Mouse (Mus musculus) activated CD4-positive, CD25-positive, alpha-beta regulatory T cell, adult 4 months (primary cell): Measurements from ENCODE around the gene Ak6. TPM values are rescaled to one million over a fixed set of nuclear protein-coding genes. Genes with fewer than 3 reads are reported as not detected.

ENCODE experiments used
- ATAC-seq: one replicate; pipeline ENCODE4 v1.8.0; 2017
- polyA plus RNA-seq, 2 experiments: library from polyadenylated mRNA; unstranded; fragments of 100-300 nt; shearing (Covaris generic); gene quantifications; one replicate each; pipeline ENCODE4 v1.2.1; 2017

Ak6 gene
- polyA plus RNA-seq, 2 experiments from 2014 or later: 135 to 140 TPM

DNA sequence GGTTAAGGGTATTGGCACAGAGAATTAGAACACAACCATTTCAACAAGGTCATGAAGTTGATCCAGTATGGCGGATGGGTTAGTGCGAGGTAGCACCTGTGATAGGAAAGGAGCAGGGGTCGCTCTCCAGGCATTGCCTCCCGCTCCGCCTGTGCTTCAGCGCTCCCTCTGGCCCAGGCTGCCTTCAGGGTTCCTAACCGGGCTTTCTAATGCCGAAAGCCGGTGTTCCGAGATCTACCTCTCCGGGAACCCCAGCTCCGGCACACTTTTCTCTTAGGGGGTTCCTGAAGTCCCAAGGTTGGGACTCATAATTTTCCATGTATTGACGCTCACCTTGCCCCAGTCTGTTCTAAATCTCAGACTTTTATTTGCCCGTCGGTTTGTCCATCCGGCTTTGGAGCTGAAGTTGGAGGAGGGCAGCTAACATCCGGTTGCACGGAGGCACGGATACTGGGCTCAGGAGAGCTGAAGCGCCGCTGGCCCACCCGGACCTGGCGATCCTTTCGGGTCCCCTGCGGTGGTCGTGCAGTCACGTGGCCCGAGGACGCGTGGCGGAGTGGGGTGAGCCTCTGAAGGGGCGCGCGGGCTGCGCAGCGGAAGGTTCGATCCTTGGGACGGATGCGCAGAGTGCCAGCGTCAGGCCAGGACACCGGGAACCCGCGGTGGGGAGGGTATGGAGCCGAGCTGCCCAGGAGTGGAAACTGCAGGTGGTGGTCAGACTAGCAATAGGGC is 18.7 kb downstream of the Ak6 start, which contains the start of gene Ccdc125:
Gene Ccdc125, plus strand, starts transcription at position 427 of the 732 bp plus-strand sequence.
- ATAC-seq: peak; percentile 73

DNA sequence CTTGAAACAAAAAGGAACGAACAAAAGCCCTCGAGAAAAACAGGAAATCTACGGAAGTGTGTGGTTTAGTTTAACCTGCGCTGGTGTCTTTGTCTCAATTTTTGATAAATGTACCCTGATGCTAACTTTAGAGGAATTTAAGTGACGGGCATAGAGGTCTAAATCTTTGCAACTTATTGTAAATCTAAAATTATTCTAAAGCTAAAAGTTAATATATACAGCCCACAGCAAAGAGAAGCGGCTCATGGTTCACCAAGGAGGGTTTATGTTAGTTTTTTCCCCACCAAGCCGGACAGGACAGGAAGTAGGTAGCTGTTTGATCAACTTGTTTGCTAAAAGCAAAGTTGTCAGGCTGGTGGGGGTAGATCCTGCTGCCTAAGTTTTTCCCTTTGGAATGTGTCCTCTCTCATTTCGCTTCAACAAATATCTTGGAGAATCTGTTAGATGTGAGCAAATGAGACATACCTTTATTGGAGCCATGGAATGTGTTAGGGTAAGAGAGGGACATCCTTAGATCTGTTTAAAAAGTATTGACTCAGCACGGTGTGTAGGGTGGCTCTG is 19.5 kb downstream of the Ak6 start:
- peak; percentile 40 for ATAC-seq

DNA sequence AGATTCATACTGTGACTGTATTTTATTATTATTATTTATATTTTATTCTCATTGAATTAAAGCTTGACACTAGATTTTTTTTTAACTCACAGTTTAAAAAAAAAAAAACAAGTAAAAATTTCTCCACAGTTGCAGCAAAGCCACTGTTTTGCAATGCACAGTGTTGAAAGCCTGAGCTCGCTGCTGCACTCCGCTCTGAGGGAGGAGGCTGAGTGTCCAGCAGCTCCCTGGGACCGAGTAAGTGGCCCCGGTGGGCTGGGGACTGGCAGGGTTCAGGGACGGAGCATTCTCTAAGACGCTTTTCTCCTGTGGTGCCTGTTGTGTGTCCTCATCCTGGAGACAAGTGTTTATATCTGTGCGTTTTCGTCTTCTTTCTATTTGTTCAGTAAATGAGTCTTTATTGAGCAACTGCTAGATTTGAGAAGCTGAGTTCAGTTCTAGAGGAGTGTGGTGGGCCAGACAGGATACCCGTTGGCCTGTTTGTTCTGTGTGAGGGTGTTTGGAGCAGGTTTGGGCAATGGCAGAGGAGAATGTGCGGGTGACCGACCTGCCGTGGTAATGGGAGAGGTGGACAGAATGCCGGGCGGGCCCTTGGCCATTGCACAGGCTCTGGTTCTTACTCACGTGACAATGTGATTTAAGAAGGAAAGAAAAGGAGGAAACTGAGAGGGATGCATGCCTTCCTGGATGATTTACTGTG is 25.3 kb downstream of the Ak6 start:
- no peak for ATAC-seq

DNA sequence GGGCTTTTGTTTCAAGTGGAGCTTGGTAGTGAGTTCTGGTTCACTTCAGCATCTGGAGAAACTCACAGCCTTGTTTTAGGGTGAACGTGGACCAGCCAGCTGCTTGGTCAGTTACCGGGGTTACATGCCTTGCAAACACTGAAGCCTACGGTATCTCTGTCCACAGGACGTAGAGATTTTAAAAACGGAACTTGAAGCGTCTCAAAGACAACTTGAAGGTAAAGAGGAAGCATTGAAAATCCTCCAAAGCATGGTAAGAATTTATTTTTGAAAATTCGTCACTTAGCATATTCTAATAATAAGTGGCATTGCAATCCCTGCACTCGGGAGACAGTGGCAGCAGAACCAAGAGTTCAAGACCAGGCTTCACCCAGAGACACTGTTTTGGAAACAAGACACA is 30.8 kb downstream of the Ak6 start:
- no peak for ATAC-seq

DNA sequence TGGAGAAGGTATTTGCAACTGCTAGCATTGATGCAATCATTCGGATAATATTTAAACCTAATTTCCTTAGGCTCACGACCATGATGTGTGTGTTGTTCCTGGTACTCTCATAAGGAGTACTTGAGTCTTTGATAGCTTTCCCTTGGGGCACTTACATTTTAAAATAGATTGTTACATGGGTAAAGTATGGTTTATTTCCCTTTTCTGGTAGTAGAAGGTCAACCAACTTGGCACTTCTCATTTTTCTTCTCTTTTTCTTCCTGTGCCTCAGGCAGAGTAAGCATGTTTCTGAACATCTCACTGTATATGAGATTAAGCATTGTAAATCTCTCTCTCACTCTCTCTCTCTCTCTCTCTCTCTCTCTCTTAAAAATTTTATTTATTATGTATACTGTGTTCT is 32.1 kb downstream of the Ak6 start:
- ATAC-seq: no peak

DNA sequence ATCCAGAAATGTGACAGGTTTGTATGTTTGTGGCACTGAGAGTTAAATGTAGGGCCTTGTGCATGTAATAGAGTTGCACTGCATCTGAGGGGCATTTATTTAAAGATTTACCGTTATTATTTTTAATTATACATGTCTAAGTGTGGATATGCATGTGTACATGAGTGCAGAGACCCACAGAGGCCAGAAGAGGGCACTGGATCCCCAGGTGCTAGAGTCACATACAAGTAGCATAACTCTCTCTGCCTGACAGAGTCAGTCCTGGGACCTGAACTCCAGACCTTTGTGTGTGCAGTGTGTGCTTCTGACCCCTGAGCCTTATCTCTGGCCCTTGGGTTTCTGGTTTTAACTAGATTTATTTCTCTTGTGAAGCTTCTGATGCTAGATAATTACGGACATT is 33.6 kb downstream of the Ak6 start:
- no peak for ATAC-seq

DNA sequence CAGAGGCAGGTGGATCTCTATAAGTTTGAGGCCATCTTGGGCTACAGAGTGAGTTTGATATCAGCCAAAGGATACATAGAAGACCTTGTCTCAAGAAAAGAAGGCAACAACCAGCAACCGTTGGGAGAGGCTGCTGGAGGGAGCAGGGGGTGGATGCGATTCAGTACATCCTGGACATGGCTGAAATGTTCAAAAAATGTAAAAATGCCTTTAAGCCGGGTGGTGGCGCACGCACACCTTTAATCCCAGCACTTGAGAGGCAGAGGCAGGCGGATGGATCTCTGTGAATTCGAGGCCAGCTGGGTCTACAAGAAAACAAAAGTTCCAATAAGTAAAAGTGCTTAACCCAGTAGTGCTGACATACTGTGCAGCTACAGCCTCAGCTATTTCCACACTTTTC is 36.7 kb downstream of the Ak6 start:
- ATAC-seq: no peak

DNA sequence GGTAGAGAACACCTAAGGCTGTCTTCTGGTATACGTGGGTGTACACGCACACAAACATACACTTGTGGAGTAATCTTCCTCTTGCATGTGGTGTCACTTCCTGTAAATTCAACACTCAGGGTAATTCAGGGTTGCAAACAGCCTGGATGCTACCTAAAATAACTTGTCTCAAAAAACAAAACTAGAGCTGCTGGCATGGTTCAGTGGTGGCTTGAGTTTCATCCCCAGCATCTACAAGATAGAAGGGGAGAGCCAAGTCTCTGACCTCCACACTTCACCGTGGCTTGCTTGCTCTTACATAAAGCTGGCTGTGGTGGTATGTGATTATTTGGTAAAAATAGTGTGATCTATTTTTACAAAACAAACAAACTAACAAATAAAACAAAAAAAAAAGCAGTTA is 46.8 kb downstream of the Ak6 start:
- no peak for ATAC-seq

DNA sequence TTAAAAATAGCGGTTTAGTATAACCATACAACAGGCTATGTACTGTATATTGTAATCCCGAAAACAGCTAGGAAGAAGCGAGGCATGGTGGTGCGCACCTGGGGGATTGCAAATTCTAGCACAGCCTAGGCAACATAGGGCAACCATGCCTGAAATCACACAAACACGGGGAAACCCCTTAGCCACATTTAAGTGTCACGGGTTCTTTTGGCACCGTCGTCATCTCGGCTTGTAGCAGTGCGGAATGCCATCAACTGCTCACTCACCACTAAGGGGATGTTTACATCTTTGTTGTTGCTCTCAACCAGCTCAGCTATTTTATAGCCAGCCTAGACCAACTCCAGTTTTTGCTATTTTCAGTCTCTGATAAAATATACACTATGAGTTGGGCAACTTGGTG is 48.1 kb downstream of the Ak6 start:
- ATAC-seq: no peak

DNA sequence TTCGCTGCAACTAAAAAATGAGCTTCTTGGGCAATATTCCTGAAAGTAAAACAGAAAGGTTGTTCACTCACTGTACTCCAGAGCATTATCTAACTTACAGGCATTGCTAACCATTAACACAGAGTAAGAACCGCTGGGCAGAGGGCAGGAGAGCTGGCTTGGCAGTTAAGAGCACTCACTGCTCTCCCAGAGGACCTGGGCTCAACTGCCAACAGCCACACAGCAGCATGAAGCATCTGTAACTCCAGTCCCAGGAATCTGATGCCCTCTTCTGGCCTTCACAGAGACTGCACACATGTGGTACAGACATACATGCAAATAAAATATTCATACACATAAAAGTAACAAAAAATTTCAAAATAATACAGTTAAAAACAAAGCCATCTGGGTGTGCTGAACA is 52.7 kb downstream of the Ak6 start:
- no peak for ATAC-seq

DNA sequence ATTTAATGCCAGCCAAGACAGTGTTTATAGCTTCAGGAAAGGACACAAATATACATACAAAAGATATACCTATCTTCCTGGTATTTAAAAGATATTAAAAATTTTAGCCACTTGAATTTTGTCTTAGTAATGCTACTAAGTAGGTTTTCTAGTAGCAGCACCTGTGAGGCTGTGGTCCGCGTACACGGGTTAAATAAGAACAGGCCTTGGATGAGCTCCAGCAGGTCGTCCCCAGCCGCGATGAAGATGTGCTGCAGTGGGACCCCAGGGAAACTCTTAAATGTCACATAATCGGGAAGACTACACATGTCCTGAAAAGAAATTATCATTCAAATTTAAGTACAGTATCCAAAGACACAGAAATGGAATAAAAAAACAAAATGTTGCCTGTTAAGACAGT is 55.4 kb downstream of the Ak6 start:
- no peak for ATAC-seq

DNA sequence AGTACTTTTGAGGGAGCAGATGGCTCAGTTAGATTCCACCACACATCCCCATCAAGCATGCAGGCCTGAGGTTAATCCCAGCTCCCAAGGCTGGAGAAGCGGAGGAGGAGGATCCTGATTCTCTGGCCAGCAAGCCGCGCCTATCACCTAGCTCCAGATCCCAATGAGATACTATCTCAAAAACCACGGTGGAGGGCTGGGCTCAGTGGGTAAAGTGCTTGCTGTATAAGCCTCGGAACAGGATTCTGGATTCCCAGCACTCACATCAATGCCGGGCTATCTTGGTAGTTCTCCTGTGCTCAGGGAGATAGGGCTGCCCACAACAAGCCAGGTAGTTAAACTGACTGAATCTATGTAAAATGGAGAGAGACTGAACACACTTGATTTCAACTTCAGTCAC is 64.7 kb downstream of the Ak6 start:
- no peak for ATAC-seq

Other genes starting within 250 kb of the Ak6 start
- not detected for gene Naip1, start 198.1 kb upstream of the Ak6 start, polyA plus RNA-seq
- 10 to 100 TPM; 52.7 to 53.1 TPM for gene Gtf2h2, start 158.4 kb upstream of the Ak6 start, polyA plus RNA-seq
- gene Ocln, start 98.3 kb upstream of the Ak6 start, polyA plus RNA-seq: under 1 TPM; 0.22 to 0.59 TPM
- 1 to 10 TPM; 5.1 to 5.5 TPM for gene Marveld2, start 34.0 kb upstream of the Ak6 start, polyA plus RNA-seq
- 10 to 100 TPM; 20.9 to 26.3 TPM for gene Rad17, start 72 bp downstream of the Ak6 start, polyA plus RNA-seq
- 10 to 100 TPM in 1 of 2 experiments, 1 to 10 TPM in 1; 4.1 to 18.8 TPM for gene Taf9, start 600 bp downstream of the Ak6 start, polyA plus RNA-seq
- 10 to 100 TPM; 23.3 to 25.2 TPM for gene Ccdc125, start 18.7 kb downstream of the Ak6 start, polyA plus RNA-seq
- gene Cdk7, start 80.0 kb downstream of the Ak6 start, polyA plus RNA-seq: 10 to 100 TPM; 68.3 to 77.4 TPM
- gene Mrps36, start 93.7 kb downstream of the Ak6 start, polyA plus RNA-seq: 100 to 1,000 TPM; 108 to 119 TPM
- 1 to 10 TPM; 6.0 to 6.9 TPM for gene Cenph, start 124.9 kb downstream of the Ak6 start, polyA plus RNA-seq
- gene Ccnb1, start 135.6 kb downstream of the Ak6 start, polyA plus RNA-seq: 10 to 100 TPM; 51.2 to 57.0 TPM
- gene Slc30a5, start 182.4 kb downstream of the Ak6 start, polyA plus RNA-seq: 10 to 100 TPM; 11.2 to 13.8 TPM